Comparison of ENCODE assay signal across 8 mouse cellular contexts in the genomic region with DNA sequence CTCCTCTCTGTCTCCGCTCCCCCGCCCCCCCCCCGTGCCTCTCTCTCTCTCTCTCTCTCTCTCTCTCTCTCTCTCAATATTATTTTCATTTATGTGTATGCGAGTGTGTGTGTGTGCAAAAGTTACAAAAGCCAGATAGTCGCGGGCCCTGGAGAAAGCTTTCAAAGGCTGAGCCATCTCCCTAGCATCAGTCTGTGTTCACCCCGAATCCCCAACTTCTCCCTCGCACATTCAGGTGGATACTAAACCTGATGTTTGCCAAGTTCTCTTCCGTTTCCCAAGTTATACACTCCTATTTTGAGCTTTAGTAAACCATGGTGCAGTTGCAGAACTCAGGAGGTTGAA. TPM values are rescaled to one million over a fixed set of nuclear protein-coding genes. Genes with fewer than 3 reads are reported as not detected.
DNase-seq lines count a peak whose midpoint lies in the region; ATAC-seq lines count a peak whose summit lies in the region.

No protein-coding gene starts in this region.

- peak overlapping the region; percentile 33; the same call in 1 of the 2 replicates for H3K9ac ChIP-seq in forebrain, embryonic 16.5 days (replicated peaks; ENCODE audit: low read depth, low read length)
- H3K9ac ChIP-seq in liver, embryonic 15.5 days, result no peak overlapping the region

- H3K9me3 ChIP-seq in forebrain, embryonic 16.5 days (ENCODE audit: control insufficient read depth, low read length), result no peaks in the 10 kb centered on the region
- no peaks in the 10 kb centered on the region for H3K9me3 ChIP-seq in liver, embryonic 15.5 days (replicated peaks)

- H3K4me2 ChIP-seq in forebrain, embryonic 16.5 days (ENCODE audit: low read length), result peak overlapping the region; percentile 59
- peak overlapping the region; percentile 59 for H3K4me2 ChIP-seq in liver, embryonic 15.5 days

- no peak overlapping the region for H3K27ac ChIP-seq in forebrain, embryonic 16.5 days (ENCODE audit: low read length)
- no peak overlapping the region for H3K27ac ChIP-seq in liver, embryonic 15.5 days (replicated peaks)

- H3K4me1 ChIP-seq in forebrain, embryonic 16.5 days (replicated peaks; ENCODE audit: control insufficient read depth, insufficient read depth, low read length), result peaks cover 8% of the 10 kb centered on the region; the same call in 1 of the 2 replicates
- H3K4me1 ChIP-seq in liver, embryonic 15.5 days (replicated peaks), result no peaks in the 10 kb centered on the region

- peak overlapping the region; percentile 40 for H3K4me3 ChIP-seq in forebrain, embryonic 16.5 days (replicated peaks; ENCODE audit: low read length)
- peak overlapping the region; percentile 32 for H3K4me3 ChIP-seq in liver, embryonic 15.5 days (replicated peaks)

- no peaks in the 10 kb centered on the region for H3K36me3 ChIP-seq in forebrain, embryonic 16.5 days (ENCODE audit: control insufficient read depth, insufficient read depth)
- H3K36me3 ChIP-seq in liver, embryonic 15.5 days (replicated peaks), result no peaks in the 10 kb centered on the region

- 14% methylated on average over 6 of the region's 9 CpGs for WGBS in forebrain, embryonic 16.5 days
- WGBS in liver, embryonic 15.5 days (ENCODE audit: insufficient replicate concordance), result 18% methylated on average over 7 of the region's 9 CpGs

- ATAC-seq in frontal cortex, adult (ENCODE audit: low TSS enrichment), result peak; percentile 47; the same call in 1 of the 2 replicates
- ATAC-seq in forebrain, embryonic 16.5 days, result no peak
- no peak for ATAC-seq in liver, embryonic 15.5 days (ENCODE audit: insufficient read depth)

- H3K27me3 ChIP-seq in forebrain, embryonic 16.5 days (replicated peaks; ENCODE audit: control insufficient read depth, insufficient read depth, low read length), result no peaks in the 10 kb centered on the region
- H3K27me3 ChIP-seq in liver, embryonic 15.5 days, result no peaks in the 10 kb centered on the region

- no peak for DNase-seq in frontal cortex, postnatal 36 days (ENCODE audit: low spot score in 2 of 2)
- DNase-seq in 3T3-L1 (ENCODE audit: low read depth, low spot score), result peak; percentile 19
- no peak for DNase-seq in Muller cell, postnatal 12 days (ENCODE audit: inconsistent ontology term)
- DNase-seq in gastrocnemius, postnatal 4 days (ENCODE audit: low spot score in 2 of 2), result no peak
- DNase-seq in urinary bladder, postnatal 25 days (ENCODE audit: low spot score), result no peak

RNA-seq across cellular contexts. Expression of gene Efhb, which starts 0.3 kb away (rescaled TPM):
- 0.62 TPM in 2 replicates for polyA plus RNA-seq in forebrain, embryonic 16.5 days (2015; fragmentation: Nextera tagmentation; extraction: Ambion mirVana)
- not detected in 2 replicates for polyA plus RNA-seq in liver, embryonic 15.5 days (2015; fragmentation: Nextera tagmentation; extraction: Ambion mirVana)
- total RNA-seq in gastrocnemius, postnatal 4 days (2021), result under 1 TPM; 0.70 to 0.78 TPM

RNA-seq across cellular contexts. Expression of gene Rab5a, which starts 15.6 kb away (rescaled TPM):
- polyA plus RNA-seq in forebrain, embryonic 16.5 days (2015; fragmentation: Nextera tagmentation; extraction: Ambion mirVana), result 103 and 109 TPM in 2 replicates
- polyA plus RNA-seq in liver, embryonic 15.5 days (2015; fragmentation: Nextera tagmentation; extraction: Ambion mirVana), result 33.1 and 33.8 TPM in 2 replicates
- 10 to 100 TPM; 60.9 to 65.5 TPM for total RNA-seq in gastrocnemius, postnatal 4 days (2021)
